Mouse (Mus musculus) gastrocnemius, postnatal 36 days (tissue): ENCODE results near the gene Trpc5os. TPM values are rescaled to one million over a fixed set of nuclear protein-coding genes. Genes with fewer than 3 reads are reported as not detected.

Source experiments
- DNase-seq, 2 experiments: peaks; one replicate each; pipeline ENCODE4 v3.0.0; 2022
- intact Hi-C: fragments of 180-260 bp; cut with DNase I; formaldehyde crosslinking; loops from one replicate; pipeline ENCODE4 v1.15.1; 2025
- long read RNA-seq, 2 experiments: library from polyadenylated mRNA; stranded (forward); transcript quantifications; one replicate each; pipeline ENCODE4 v2.0.0; 2021
- total RNA-seq, 2 experiments: library from RNA; stranded (reverse); gene quantifications; 2 replicates each; pipeline ENCODE4 v1.2.3; 2021

Gene Trpc5os
- not detected for total RNA-seq
- long read RNA-seq, experiment 1: 0 reads
- long read RNA-seq, experiment 2: 0 reads

DNA sequence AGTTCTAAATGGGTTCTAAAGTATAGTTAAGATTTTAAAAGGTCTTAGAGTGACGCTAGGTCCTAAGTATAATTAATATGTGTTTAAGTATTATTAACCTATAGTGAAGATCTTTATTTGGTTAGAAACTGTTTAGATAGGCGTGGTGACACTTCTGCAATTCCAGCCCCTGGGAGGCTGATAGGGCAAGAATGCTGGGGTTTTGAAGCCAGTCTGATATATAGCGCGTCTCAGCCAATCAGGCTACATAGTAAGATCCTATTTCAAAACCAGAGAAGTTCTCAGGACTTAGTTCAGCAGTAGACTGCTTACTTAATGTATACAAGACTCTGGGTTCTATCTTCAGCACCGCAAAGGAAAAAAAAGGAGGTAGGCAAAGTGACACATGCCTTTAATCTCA is at the start of gene Trpc5os:
Gene Trpc5os (plus strand): TSS at position 301 of the 400 bp plus-strand sequence.
- DNase-seq: no peak
- intact Hi-C loops: loop anchor here (10.0 kb wide), 1 partner anchor 61 kb away; no protein-coding TSS in a partner anchor

DNA sequence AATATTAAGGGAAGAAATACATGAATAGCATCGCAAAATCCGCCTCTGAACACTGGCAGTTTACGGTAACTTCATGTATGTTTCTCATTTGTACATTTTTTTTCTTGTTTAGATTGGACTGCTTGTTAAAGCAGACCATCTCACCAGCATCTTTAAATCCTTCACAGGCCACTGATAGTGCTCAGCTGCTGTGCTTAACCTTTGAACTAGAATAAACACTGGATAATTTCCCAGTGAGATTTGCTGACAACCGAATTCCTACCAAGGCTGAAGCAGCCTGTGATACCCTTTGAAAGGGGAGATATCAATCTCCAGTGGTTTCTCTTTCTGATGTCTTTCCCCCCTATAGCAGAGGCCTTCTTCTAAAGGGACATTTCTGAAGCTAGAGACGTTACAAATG is 48.3 kb upstream of the Trpc5os start:
- intact Hi-C loops: loop anchor here (10.0 kb wide), 1 partner anchor 237 kb away; no protein-coding TSS in a partner anchor
- DNase-seq: no peak

DNA sequence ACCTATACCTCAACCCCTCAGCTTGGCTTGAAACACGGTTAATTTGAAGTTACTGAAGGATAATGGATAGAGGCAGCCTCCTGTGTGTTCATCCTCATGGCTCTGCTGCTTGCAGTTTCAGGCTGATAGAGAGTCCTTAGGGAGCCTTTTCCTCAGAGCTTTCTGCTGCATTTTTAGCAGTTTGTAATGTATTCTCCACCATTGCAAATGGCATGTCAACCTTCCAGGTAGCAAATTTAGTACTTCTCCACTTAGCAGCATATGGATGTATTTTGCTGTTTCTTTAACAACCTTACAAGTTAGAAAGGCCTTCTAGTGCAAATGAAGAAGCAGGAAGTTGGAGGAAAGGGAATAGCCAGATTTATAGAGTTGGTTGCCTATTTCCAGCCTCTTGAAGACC is 36.1 kb upstream of the Trpc5os start:
- intact Hi-C loops: no loop called here

DNA sequence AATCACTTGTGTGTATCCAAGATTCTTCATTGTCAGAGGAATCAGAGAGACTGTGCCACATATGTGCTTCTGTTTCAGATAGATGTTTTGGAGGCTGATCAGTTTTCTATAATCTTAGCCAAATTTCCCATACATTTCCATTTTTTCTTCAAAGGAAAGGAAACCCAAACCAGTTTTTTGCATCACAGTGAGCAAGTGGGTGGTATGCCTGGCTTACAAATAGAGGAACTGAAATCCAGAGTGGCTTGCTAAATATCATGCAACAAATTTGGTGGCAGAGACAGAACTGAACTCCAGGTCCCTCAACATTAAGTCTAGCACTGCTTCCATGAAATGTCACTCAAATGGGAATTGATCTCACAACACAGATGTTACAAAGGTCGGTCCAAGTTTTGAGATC is 35.3 kb upstream of the Trpc5os start:
- intact Hi-C loops: no loop called here
- DNase-seq: no peak

More for the DNA sequence above, 36.1 kb upstream of the Trpc5os start:
- DNase-seq: no peak

DNA sequence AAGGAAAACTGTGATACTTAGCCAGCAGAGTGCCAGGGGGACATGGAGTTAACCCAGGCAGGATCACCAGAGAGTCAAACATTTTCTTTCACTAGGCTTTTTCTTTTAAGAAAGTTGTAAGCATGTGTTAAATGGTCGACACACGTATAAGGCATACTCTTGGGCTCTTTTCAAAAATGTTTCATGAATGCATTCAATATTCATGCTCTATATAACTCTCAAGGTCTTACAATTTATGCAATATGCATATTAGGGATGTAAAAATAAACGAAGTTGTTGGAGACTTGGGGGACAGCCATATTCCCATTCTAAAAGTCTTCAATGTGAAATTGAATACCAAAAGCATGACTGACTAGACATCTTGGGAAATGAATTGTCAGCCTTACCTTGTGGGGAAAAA is 32.5 kb upstream of the Trpc5os start:
- DNase-seq: no peak
- intact Hi-C loops: no loop called here

DNA sequence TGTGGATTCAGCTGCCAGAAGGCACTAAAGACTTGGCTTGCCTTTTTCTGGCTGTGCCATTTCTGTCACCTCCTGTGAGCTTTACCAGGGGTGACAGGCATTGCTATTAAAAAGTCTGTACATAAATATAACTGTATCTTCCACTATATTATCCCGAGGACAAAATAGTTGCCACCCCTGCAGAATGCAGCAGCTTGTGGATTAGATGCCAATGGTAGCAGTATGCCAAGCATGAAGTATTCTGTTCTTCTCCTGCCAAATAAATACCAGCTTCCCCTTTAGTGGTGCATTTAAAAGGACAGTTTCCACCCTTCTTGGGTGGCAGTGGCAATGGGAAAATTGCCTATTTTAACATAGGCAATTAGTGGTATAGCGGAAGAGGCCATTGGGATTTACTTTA is 8.0 kb downstream of the Trpc5os start:
- no peak for DNase-seq
- intact Hi-C loops: no loop called here

DNA sequence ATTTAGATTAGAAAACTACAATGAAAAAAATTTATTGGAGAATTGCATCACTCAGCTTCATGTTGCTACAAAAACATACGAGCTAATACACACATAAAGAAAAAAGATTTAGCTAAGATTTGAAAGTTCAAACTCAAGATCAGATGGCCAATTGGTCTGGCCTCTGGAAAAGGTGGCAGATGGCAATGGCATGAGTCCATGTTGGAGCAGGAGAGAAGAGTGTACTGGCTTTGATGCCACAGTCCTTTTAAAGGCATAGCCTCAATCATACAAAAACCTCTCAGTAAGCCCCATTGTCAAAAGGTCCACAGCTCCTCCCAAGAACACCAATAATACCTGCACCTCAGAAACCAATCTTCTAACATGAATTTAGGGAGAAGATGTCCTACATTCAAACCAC is 35.0 kb downstream of the Trpc5os start:
- intact Hi-C loops: no loop called here
- no peak for DNase-seq

DNA sequence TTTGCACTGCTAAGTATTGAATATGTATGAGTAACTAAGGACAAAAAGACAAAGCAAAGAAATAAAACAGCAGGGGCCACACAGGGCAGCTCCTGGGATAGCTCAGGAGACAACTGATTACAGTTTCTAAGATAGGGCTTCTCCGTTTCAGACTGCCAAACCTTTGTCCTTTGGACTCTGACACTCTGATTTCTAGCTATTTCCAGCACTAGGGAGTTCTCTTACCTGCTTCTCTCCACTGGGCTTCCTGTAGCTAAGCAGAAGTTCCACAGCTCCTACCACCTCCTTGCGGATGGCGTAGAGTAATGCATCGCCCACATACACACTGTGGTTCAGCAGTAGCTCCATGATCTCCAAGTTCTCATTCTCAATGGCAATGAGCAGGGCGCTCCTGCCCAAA is 66.9 kb downstream of the Trpc5os start:
- DNase-seq: no peak
- intact Hi-C loops: no loop called here

DNA sequence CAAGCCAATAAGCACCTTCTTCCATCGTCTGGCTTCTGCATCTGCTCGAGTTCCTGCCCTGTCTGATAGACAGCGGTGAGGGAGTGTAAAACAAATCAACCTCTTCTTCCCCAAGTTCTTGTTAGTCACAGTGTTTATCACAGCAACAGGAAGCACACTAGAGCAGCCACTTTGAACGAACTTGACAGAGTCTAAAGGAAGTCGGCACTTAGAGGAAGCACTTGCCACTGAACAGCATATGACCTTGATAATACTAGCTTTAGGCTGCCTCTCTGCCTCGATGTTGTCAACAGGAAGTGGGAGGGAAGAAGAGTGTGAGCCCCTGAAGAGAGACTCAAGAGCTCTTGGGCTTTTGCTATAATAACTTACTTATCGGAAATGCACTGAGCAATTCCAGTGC is 69.7 kb downstream of the Trpc5os start:
- intact Hi-C loops: no loop called here
- DNase-seq: no peak

Other genes with a start within 250 kb of the Trpc5os start
- gene Alg13, start 138.8 kb upstream of the Trpc5os start, total RNA-seq: 1 to 10 TPM; 5.7 to 5.8 TPM
- not detected for gene Trpc5, start 231.6 kb downstream of the Trpc5os start, total RNA-seq
- not detected for gene Rtl4, start 232.3 kb downstream of the Trpc5os start, total RNA-seq